Mouse (Mus musculus): ENCODE measurements around the gene Fam160b1.

DNA sequence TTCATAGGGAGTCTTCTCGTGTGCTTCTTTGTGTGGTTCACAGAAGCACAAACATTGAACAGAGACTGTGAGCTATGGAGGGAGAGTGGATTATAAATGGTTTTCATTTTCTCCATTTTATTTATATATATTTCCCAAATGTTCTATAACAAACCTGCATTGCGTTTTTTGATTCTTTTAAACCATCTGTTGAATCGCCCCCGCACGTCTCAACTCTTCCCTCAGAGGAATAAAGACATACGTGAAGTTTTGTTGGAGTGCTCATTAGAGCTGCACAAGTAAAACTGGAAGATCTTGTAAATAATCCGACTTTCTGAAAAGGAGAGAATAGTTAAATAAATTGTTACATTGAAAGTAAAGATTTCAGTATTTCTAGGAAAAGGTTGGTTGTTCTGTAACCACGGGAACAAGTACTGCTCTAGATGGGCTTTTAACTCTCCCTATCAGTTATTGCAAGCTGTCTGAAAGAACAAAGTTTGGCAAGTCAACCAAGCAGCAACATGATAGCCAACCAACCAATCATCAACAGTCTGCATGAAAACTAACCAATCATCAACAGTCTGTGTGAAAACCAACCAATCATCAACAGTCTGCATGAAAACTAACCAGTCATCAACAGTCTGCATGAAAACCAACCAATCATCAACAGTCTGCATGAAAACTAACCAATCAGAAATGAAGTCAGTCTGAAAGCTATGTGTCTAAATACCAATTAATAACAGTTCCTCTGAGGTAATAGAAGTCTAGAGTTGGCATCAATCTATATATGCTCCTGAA, 54.7 kb downstream of the Fam160b1 start:
- TF ChIP-seq CTCF (IDR thresholded peaks at IDR 0.05) (no peak), EP300 (IDR thresholded peaks at IDR 0.05) (no peak)
